Mouse (Mus musculus) spleen, postnatal 36 days (tissue): ENCODE measurements at regions not wholly inside any gene's neighbourhood (a gene's known extent, or its start where the extent isn't known, plus 50 kb on each side); places are given as distances from the start of the nearest gene placed in this dataset.

Source experiments
- DNase-seq, 2 experiments: peaks; one replicate each; pipeline ENCODE4 v3.0.0; 2022; ENCODE audit warnings: low spot score in 2 of 2, mixed read lengths in 1 of 2

DNA sequence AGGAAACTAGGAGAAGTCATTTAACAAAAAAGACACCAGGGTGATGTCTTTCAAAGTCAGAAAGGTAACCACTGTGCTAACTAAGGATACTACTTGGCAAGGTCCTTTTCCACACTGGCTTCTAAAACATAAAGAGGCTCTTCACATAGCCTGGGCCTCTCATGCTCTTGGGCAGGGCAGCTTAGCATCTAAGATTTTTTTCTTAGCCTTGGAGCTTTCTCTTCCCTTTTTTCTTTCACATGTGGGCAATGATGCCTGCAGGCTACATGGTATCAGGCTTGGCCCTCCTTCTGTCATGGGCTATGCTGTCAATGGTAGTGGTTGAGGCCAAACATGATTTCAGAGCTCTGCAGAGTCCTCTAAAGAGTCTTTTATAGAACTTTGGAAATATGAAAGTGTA lies 60.6 kb downstream of the Serpinb6d start:
- DNase-seq: no peak

DNA sequence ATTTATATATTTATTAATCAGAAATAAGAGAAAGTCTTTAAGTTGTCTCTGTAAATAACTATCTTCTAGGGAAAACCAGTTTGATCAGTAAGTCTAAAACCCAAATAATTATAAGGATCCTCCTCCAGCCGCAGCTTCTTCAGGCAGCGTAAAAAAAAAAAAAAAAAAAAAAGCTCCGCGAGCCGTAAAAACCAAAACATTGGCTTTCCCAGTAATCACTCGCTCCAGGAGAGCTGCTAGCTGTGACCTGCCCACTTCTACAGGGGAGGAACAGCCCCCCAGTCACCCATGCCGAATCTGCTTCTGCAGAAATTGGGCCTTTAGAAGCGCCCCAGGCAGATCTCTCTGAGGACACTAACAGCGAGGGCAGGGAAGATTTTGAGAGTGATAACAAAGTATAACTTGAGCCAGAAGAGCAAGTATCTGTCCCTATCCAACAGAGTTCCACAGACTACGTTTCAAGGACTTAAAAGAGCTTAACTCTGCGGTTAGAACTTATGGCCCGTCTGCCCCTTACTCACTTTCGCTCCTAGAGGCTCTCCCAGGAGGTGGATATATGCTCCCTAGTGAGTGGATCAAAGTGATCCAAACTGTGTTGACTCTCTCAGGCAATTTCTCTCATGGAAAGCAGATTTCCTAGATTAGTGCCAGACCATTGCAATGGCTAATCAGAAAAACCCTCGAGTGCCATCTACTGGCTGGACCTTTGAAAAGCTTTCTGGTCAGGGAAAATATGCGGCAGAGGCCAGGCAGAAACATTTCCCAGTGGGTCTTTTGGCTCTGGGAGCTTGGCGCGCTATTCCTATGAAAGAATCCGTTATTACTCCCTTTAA lies 80.7 kb downstream of the Serpinb6e start:
- DNase-seq: peak; percentile 17 to 24

DNA sequence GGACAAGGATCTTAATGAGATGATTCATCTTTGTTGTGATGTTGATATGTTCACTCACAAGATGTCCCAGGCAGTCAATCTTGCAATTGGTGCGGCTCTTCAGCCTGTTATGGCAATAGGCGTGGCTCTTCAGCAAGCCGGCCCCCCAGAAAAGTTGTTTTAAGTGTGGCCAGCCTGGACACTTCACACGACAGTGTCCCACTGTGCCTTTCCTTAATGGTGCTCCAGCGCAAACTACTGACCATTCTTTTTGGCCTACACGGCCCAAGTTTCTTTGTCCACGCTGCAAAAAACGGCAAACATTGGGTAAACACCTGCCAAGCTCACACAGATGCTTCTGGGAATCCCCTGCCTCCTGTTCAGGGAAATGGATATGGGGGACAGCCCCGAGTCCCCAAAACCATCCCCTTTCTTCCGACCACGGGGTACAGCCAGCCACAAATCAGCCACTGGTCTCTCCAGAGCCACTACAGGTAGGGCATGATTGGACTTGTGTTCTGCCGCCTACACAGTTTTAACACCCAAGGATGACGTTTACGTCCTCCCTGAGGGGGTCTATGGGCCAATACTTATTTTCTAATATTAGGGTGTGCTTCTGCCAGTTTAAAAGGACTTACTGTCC lies 79.8 kb downstream of the Serpinb6e start:
- no peak for DNase-seq
